In the genomic region with DNA sequence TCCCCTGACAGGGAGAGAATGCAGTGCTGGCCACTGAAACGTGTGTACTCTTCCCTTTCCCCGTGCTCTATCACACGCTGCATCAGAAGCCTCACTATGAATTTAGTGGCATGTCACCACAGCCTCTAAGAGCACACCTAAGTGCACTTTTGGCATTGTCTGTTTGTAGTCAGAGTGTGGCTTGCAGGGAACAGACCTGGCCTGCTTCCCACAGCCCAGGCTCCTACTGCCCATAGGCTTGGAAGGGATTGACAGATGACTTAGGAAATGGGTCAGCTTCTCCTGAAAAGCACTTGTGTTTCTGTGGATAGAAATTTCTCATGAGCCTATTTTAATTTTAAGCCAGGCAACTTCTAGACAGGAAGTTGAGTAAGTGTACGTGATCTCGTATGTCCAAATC, we compare ENCODE assay signal across 13 mouse cellular contexts. TPM values are rescaled to one million over a fixed set of nuclear protein-coding genes. Genes with fewer than 3 reads are reported as not detected.
A peak's percentile ranks its signal among the peaks of the same experiment; 100 is the strongest.
DNase-seq lines count a peak whose midpoint lies in the region; ATAC-seq and TF ChIP-seq lines count a peak whose summit lies in the region.
"Had no signal": no experiment of that assay in that cellular context is flagged by ENCODE, and none has a peak within 500 bp of the region (broad histone marks: within the 10 kb centered on the region; RNA-seq: fewer than 3 reads in every experiment).

No protein-coding gene starts in this region.

- no peak overlapping the region for H3K4me2 ChIP-seq in heart, embryonic 16.5 days (ENCODE audit: low read depth, low read length)
- H3K4me2 ChIP-seq: limb, embryonic 12.5 days had no signal

- DNase-seq in heart, adult 8-10 months (ENCODE audit: low spot score): no peak
- DNase-seq in MN1 (ENCODE audit: low spot score): peak; percentile 31
- DNase-seq in cerebellum, adult 11 months: peak; percentile 6
- DNase-seq in layer of hippocampus, postnatal 25 days (ENCODE audit: extremely low spot score in 1 of 2, low spot score in 1 of 2): no peak
- DNase-seq in urinary bladder, postnatal 14 days (ENCODE audit: low spot score): no peak
- no peak for DNase-seq in thymus, adult 2 months
- DNase-seq: adrenal gland, adult 2 months; kidney, postnatal 10 days had no signal

- peak overlapping the region; percentile 43 for H3K27ac ChIP-seq in heart, embryonic 16.5 days (ENCODE audit: low read length)
- no peak overlapping the region for H3K27ac ChIP-seq in thymus, adult 2 months (ENCODE audit: control insufficient read depth, insufficient read depth, low read length)
- H3K27ac ChIP-seq: limb, embryonic 12.5 days; midbrain, embryonic 10.5 days had no signal

- peaks cover under 1% of the 10 kb centered on the region; the same call in 1 of the 2 replicates for H3K9me3 ChIP-seq in heart, embryonic 16.5 days (replicated peaks; ENCODE audit: control insufficient read depth, low read length)
- H3K9me3 ChIP-seq: midbrain, embryonic 10.5 days had no signal

- H3K9ac ChIP-seq in heart, embryonic 16.5 days (ENCODE audit: low read length): no peak overlapping the region

- peaks cover 20% of the 10 kb centered on the region for H3K4me1 ChIP-seq in heart, embryonic 16.5 days (ENCODE audit: control insufficient read depth, insufficient read depth, low read length)
- H3K4me1 ChIP-seq in thymus, adult 2 months (replicated peaks; ENCODE audit: control insufficient read depth, insufficient read depth, low read length): no peaks in the 10 kb centered on the region

- peak; percentile 16; the same call in 1 of the 2 replicates for ATAC-seq in heart, embryonic 16.5 days (replicated peaks; ENCODE audit: extremely low read depth, insufficient read depth, low FRiP score)
- peak; percentile 18 for ATAC-seq in granulocyte monocyte progenitor cell, adult 5-6 weeks (replicated peaks; ENCODE audit: poor library complexity, severe bottlenecking)
- ATAC-seq: CD4-positive, CD25-positive, alpha-beta regulatory T cell, adult 4 months had no signal

- TF ChIP-seq POLR2A in thymus, adult 2 months (IDR thresholded peaks at IDR 0.05; ENCODE audit: control insufficient read depth, extremely low read depth, insufficient read depth, low read length, poor library complexity): no peak

- 57% methylated on average over 5 of the region's 5 CpGs for WGBS in heart, embryonic 16.5 days
- WGBS in thymus, adult 2 months: 87% methylated on average over 5 of the region's 5 CpGs

- TF ChIP-seq CTCF in thymus, adult 2 months (IDR thresholded peaks at IDR 0.05; ENCODE audit: borderline replicate concordance, control insufficient read depth, extremely low read depth, insufficient read depth, low read length, poor library complexity): no peak

- H3K27me3 ChIP-seq in heart, embryonic 16.5 days (ENCODE audit: control insufficient read depth, insufficient read depth, low read length): 0 out of 2 replicates have a peak, but pooled peaks cover 3% of the 10 kb centered on the region
- H3K27me3 ChIP-seq in thymus, adult 2 months (ENCODE audit: control insufficient read depth, insufficient read depth, low read length): no peaks in the 10 kb centered on the region
- H3K27me3 ChIP-seq: limb, embryonic 12.5 days had no signal

- peaks cover 17% of the 10 kb centered on the region for H3K36me3 ChIP-seq in heart, embryonic 16.5 days (ENCODE audit: control insufficient read depth, insufficient read depth)
- H3K36me3 ChIP-seq in thymus, adult 2 months (ENCODE audit: control insufficient read depth, insufficient read depth, low read length): no peaks in the 10 kb centered on the region; the same call in 1 of the 2 replicates

- H3K4me3 ChIP-seq in heart, embryonic 16.5 days (ENCODE audit: low read length): no peak overlapping the region
- no peak overlapping the region for H3K4me3 ChIP-seq in thymus, adult 2 months (ENCODE audit: control insufficient read depth, insufficient read depth, low read length)
- H3K4me3 ChIP-seq: limb, embryonic 12.5 days; midbrain, embryonic 10.5 days had no signal

RNA-seq across cellular contexts. Expression of gene Igsf6, which starts 1.0 kb away (rescaled TPM):
- 1.5 and 2.3 TPM in 2 replicates for polyA plus RNA-seq in heart, embryonic 16.5 days (2015; fragmentation: Nextera tagmentation; extraction: Ambion mirVana)
- 1 to 10 TPM in 2 of 4 experiments, under 1 TPM in 2; 0.72 to 1.5 (median 1.2) TPM for total RNA-seq in heart, adult 8-10 months (2022)
- 246 and 248 TPM in 2 replicates for total RNA-seq in granulocyte monocyte progenitor cell, adult 5-6 weeks (2014; fragmentation: Nextera tagmentation)
- total RNA-seq in granulocyte monocyte progenitor cell, adult 5-6 weeks (2017): 341 and 374 TPM in 2 replicates
- under 1 TPM; 0.27 to 0.33 TPM for total RNA-seq in layer of hippocampus, postnatal 25 days (2021)
- 1.3 and 1.4 TPM in 2 replicates for polyA plus RNA-seq in thymus, adult 2 months (2012; rRNA removed)

RNA-seq across cellular contexts. Expression of gene Otoa, which starts 6.0 kb away (rescaled TPM):
- polyA plus RNA-seq in heart, embryonic 16.5 days (2015; fragmentation: Nextera tagmentation; extraction: Ambion mirVana): 0.12 and 0.36 TPM in 2 replicates
- under 1 TPM; 0.06 to 0.19 (median 0.06) TPM for total RNA-seq in heart, adult 8-10 months (2022)
- not detected in 2 replicates for total RNA-seq in granulocyte monocyte progenitor cell, adult 5-6 weeks (2014; fragmentation: Nextera tagmentation)
- total RNA-seq in granulocyte monocyte progenitor cell, adult 5-6 weeks (2017): 0.17 and 0.21 TPM in 2 replicates
- total RNA-seq in layer of hippocampus, postnatal 25 days (2021): 1 to 10 TPM in 1 of 2 experiments, under 1 TPM in 1; 0.47 to 2.4 TPM
- 0.22 and 0.81 TPM in 2 replicates for polyA plus RNA-seq in thymus, adult 2 months (2012; rRNA removed)
- polyA plus RNA-seq: CD4-positive, CD25-positive, alpha-beta regulatory T cell, adult 4 months had no signal

RNA-seq across cellular contexts. Expression of gene Mettl9, which starts 41.2 kb away (rescaled TPM):
- polyA plus RNA-seq in heart, embryonic 16.5 days (2015; fragmentation: Nextera tagmentation; extraction: Ambion mirVana): 89.3 and 92.3 TPM in 2 replicates
- total RNA-seq in heart, adult 8-10 months (2022): 100 to 1,000 TPM in 1 of 4 experiments, 10 to 100 TPM in 3; 83.1 to 103 (median 96.0) TPM
- 43.8 and 61.5 TPM in 2 replicates for total RNA-seq in granulocyte monocyte progenitor cell, adult 5-6 weeks (2014; fragmentation: Nextera tagmentation)
- 62.1 and 72.0 TPM in 2 replicates for total RNA-seq in granulocyte monocyte progenitor cell, adult 5-6 weeks (2017)
- total RNA-seq in layer of hippocampus, postnatal 25 days (2021): 10 to 100 TPM; 77.1 to 81.2 TPM
- 20.7 and 28.1 TPM in 2 replicates for polyA plus RNA-seq in thymus, adult 2 months (2012; rRNA removed)

Comparison
In these comparisons a context has a peak if more than half of its experiments do, and no peak if none do; other contexts are left out.
1. DNase-seq: peak in MN1 (single experiment) and cerebellum, adult 11 months (single experiment); none in heart, adult 8-10 months (single experiment), layer of hippocampus, postnatal 25 days (0 of 2), urinary bladder, postnatal 14 days (single experiment) and thymus, adult 2 months (single experiment).
2. RNA of gene Igsf6, which starts 1.0 kb away (total RNA-seq): 246 to 374 TPM in granulocyte monocyte progenitor cell, adult 5-6 weeks; 0.72 to 1.5 TPM in heart, adult 8-10 months and 0.27 to 0.33 TPM in layer of hippocampus, postnatal 25 days; every median in the first group is over 10 times any median in the second.